Mouse (Mus musculus) neural tube, embryonic 12.5 days (tissue): ENCODE measurements at regions not wholly inside any gene's neighbourhood (a gene's known extent, or its start where the extent isn't known, plus 50 kb on each side); places are given as distances from the start of the nearest gene placed in this dataset.
"Not testable (repeated sequence)": the region's sequence is repeated elsewhere in the genome, so short reads cannot be mapped to it uniquely, and the experiment has no call there.

Experiments used
- ATAC-seq: fragments of 200-750 bp; cut with Nextera tagmentation; 2 replicates; pipeline ENCODE4 v1.8.0; 2017; ENCODE audit warnings: low read depth, mild to moderate bottlenecking, moderate TSS enrichment, moderate library complexity; ENCODE audit not compliant: low FRiP score
- H3K27ac ChIP-seq: fragments of 300-500 bp; sonication (generic); 2 replicates; pipeline ENCODE4 v1.5.1; 2016
- H3K27me3 ChIP-seq: fragments of 300-500 bp; sonication (generic); replicated peaks from 2 replicates; pipeline ENCODE4 v1.6.1; 2016; ENCODE audit warnings: mild to moderate bottlenecking
- H3K36me3 ChIP-seq: fragments of 300-500 bp; sonication (generic); 2 replicates; pipeline ENCODE4 v1.6.1; 2016; ENCODE audit warnings: mild to moderate bottlenecking
- H3K4me1 ChIP-seq: fragments of 300-500 bp; sonication (generic); 2 replicates; pipeline ENCODE4 v1.6.1; 2016
- H3K4me2 ChIP-seq: fragments of 300-500 bp; sonication (generic); replicated peaks from 2 replicates; pipeline ENCODE4 v1.6.1; 2016; ENCODE audit warnings: mild to moderate bottlenecking
- H3K4me3 ChIP-seq: fragments of 300-500 bp; sonication (generic); 2 replicates; pipeline ENCODE4 v1.5.1; 2016
- H3K9ac ChIP-seq: fragments of 300-500 bp; sonication (generic); 2 replicates; pipeline ENCODE4 v1.6.1; 2016; ENCODE audit warnings: mild to moderate bottlenecking
- H3K9me3 ChIP-seq: fragments of 300-500 bp; sonication (generic); 2 replicates; pipeline ENCODE4 v1.6.1; 2016; ENCODE audit warnings: mild to moderate bottlenecking
- WGBS: fragments of 180-500 bp; shearing (Covaris S2); methylation state at CpG from one replicate; pipeline ENCODE4 v1.1.7; 2016; 5-methylcytosine and 5-hydroxymethylcytosine counted together

DNA sequence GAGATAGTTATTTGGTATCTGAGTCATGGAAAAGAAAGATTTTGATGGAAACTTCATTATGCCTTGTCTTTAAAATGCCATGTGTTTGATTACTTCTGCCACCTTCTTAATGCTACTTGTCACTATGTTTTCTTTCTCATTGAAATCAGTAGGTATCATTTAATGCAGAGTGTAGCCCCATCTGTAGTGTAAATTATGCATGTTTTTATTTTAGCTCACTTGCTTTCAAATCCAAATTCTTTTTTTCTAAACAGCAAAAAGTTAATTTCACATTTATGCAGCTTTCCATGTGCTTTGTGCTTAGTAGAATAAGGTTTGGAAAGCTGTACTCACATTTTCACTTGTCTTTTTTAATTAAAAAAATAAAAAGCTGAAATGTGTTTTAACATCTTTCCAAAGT is 748.0 kb upstream of the Epha7 start:
- Histone ChIP-seq H3K9ac (no peak overlapping the region), H3K9me3 (no peaks in the 10 kb centered on the region), H3K4me1 (no peaks in the 10 kb centered on the region), H3K4me3 (no peak overlapping the region), H3K4me2 (no peak overlapping the region), H3K27ac (no peak overlapping the region), H3K36me3 (no peaks in the 10 kb centered on the region), H3K27me3 (no peaks in the 10 kb centered on the region)
- ATAC-seq, result no peak

DNA sequence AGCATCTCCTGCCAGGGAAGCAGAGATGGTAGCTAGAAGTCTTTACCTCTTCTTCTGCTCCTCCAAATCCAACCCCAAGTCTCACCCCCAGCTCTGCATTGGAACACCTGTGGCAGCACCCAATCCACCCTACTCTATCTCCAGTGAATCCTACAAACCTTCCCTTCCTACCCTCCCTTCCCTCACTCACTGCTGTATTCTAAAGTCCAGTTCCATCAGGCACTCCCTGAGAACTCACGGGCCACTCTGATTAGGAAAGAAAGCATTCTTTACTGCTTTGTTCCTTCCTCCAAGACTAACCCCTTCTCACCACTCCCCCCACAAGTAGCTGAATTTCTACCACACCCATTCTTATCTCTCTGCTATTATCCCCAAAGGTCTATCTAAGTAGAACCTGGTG is 747.1 kb upstream of the Epha7 start:
- H3K9me3 ChIP-seq, result no peaks in the 10 kb centered on the region
- H3K4me3 ChIP-seq, result no peak overlapping the region
- no peaks in the 10 kb centered on the region for H3K36me3 ChIP-seq
- no peaks in the 10 kb centered on the region for H3K27me3 ChIP-seq
- H3K4me1 ChIP-seq, result no peaks in the 10 kb centered on the region
- no peak overlapping the region for H3K9ac ChIP-seq
- H3K4me2 ChIP-seq, result no peak overlapping the region
- 73% methylated on average over 1 of the region's 1 CpGs for WGBS
- no peak overlapping the region for H3K27ac ChIP-seq
- ATAC-seq, result no peak

DNA sequence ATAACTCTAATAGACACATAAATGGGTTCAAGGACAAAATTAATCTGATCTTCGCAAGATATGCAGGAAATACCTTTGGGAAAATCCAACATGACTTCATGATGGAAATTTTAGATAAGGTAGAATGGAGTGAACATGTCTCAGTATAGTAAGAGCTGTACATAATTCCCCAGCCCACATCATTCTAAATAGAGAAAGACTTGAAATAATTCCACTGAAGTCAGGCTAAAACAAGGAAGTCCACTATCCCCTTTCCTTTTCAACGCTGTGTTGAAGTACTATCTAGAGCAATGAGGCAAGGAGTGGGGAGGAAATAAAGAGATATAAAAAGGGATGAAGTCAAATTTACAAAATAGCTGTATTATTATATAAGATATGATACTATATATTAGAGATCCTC is 733.9 kb upstream of the Epha7 start:
- Histone ChIP-seq H3K27ac (no peak overlapping the region), H3K27me3 (no peaks in the 10 kb centered on the region), H3K36me3 (no peaks in the 10 kb centered on the region), H3K4me3 (no peak overlapping the region), H3K4me2 (no peak overlapping the region), H3K9me3 (no peaks in the 10 kb centered on the region), H3K4me1 (no peaks in the 10 kb centered on the region), H3K9ac (no peak overlapping the region)
- no peak for ATAC-seq
- WGBS, result 86% methylated on average over 2 of the region's 2 CpGs

DNA sequence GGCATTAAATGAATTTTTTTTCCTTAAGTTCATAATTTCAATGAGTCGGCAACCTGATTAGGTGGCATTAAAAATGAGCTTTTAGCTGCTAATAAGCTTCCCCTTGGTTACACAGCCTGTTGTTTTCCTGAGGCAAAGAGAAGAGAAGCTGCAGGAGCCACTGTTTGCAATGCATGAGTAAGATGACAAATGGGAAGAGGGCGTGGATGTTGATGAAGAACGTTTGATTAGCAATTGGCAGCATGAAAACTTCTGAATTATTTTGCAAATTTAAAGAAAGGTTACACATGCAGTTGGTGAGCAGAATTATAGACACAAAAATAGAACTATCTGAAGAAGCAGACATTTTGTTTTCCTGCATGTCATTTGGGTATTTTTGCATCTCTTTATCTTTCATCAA is 720.1 kb upstream of the Epha7 start:
- Histone ChIP-seq H3K4me1 (no peaks in the 10 kb centered on the region), H3K4me2 (no peak overlapping the region), H3K9me3 (no peaks in the 10 kb centered on the region), H3K9ac (no peak overlapping the region), H3K36me3 (no peaks in the 10 kb centered on the region), H3K27me3 (no peaks in the 10 kb centered on the region), H3K27ac (no peak overlapping the region), H3K4me3 (no peak overlapping the region)
- WGBS, result 61% methylated on average over 3 of the region's 3 CpGs
- ATAC-seq, result no peak

DNA sequence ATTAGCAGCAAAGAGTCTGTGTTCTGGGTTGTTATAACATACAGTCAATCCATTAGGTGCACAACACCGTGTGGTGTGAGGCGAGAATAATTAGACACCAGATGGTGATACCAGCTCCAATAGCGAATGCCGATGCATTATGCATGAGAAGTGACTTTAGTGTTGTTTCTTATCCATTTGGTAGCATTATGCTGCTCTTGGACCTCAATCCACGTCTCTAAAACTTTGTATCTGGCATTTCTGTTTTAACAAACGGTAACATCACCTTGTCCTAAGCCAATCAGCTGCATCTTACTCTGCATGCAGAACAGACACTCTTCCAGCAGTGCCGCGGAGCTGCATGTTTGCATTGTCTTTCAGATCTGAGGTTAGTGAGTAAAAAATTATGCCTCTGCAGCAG is 669.8 kb upstream of the Epha7 start:
- Histone ChIP-seq H3K4me3 (no peak overlapping the region), H3K9me3 (no peaks in the 10 kb centered on the region), H3K27ac (no peak overlapping the region), H3K9ac (no peak overlapping the region), H3K36me3 (no peaks in the 10 kb centered on the region), H3K4me2 (peak overlapping the region; percentile 22; the same call in 1 of the 2 replicates), H3K4me1 (no peaks in the 10 kb centered on the region), H3K27me3 (no peaks in the 10 kb centered on the region)
- WGBS, result 41% methylated on average over 8 of the region's 8 CpGs
- ATAC-seq, result peak; percentile 91

DNA sequence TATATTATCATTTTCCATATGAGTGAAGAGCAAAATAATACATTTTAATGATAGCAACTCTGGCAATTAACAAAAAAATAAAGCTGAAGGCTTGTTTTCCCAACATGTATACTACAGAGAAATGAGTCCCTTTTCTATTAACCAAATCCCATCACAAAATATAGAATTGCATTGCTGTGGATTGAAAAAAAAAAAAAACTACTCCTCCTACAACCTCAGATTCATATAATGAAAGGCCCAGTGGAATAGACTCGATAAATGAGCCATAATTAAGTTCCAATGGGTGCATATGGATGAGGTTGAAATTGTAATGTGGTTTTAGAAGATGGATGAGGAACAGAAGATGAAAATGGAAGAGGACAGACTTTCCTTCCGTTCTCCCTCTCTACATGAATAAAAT is 657.8 kb upstream of the Epha7 start:
- Histone ChIP-seq H3K4me2 (no peak overlapping the region), H3K27ac (no peak overlapping the region), H3K9ac (no peak overlapping the region), H3K36me3 (no peaks in the 10 kb centered on the region), H3K27me3 (no peaks in the 10 kb centered on the region), H3K4me1 (no peaks in the 10 kb centered on the region), H3K4me3 (no peak overlapping the region), H3K9me3 (no peaks in the 10 kb centered on the region)
- 79% methylated on average over 2 of the region's 2 CpGs for WGBS
- ATAC-seq, result no peak

DNA sequence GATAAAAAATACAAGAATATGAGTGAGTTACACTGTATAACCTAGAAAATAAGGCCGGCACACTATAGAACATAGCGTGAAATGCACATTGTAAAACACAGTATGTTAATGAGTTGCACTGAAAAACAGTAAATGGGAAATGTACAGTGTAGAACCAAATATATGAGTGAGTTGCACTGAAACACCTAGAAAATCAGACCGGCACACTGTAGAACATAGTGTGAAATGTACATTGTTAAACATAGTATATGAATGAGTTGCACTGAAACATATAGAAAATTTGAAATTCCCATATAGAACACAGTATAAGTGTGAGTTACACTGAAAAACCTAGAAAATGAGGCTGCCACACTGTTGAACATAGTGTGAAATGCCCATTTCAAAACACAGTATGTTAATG is 636.2 kb upstream of the Epha7 start:
- no peaks in the 10 kb centered on the region for H3K36me3 ChIP-seq
- H3K27me3 ChIP-seq, result no peaks in the 10 kb centered on the region
- no peak overlapping the region for H3K9ac ChIP-seq
- no peaks in the 10 kb centered on the region for H3K9me3 ChIP-seq
- peak; percentile 100 for ATAC-seq
- H3K4me3 ChIP-seq, result no peak overlapping the region
- no peak overlapping the region for H3K27ac ChIP-seq
- no peaks in the 10 kb centered on the region for H3K4me1 ChIP-seq
- WGBS, result 68% methylated on average over 3 of the region's 3 CpGs
- no peak overlapping the region for H3K4me2 ChIP-seq

DNA sequence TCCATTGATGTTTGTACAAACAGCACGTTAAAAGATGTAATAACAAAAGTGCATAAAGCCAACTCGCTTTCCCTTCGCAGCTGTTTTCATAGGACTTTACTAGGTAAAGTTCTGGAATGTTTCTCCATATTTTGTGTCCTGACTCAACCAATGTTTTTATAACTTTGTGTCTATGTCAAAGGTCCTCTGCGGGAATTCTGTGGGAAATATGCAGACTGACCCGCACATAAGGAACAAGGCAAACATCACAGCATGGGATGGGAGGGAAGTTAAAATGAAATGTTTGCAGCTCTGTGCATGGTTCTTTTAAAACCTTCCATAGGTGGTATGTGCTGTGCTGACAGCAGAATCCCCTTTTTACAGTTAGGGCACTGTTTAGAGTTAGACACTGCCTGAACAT is 622.1 kb upstream of the Epha7 start:
- WGBS, result 73% methylated on average over 5 of the region's 5 CpGs
- no peak for ATAC-seq
- no peaks in the 10 kb centered on the region for H3K4me1 ChIP-seq

DNA sequence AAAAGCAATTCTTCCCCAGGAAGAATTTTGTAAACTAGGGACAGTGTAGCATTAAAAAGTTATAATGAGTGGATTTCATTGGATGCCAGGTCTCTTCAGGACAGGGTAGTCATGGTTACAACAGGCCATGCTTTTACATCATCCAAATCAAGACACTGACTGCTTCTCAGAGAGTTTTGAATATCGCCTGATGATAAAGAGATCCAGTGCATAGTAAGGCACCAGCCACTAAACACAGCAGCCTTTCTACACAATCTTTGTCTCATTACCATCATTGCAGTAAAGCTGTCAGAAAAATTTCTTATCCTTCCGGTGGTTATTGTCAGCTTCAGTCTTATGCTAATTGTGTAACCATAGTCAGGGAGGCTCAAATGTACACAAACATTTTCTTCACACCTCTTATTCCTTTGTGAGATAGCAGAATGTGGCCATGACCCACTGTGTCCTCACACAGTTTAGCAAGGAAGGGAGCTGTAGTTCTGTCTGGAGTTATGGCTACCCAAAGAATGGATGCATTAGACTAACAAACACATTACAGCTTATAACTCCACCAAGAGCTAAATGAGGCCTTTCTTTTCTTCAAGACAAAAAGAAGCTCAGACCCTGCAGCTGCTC is 585.2 kb upstream of the Epha7 start:
- H3K4me3 ChIP-seq, result no peak overlapping the region
- no peak overlapping the region for H3K27ac ChIP-seq
- no peak overlapping the region for H3K4me2 ChIP-seq
- no peaks in the 10 kb centered on the region for H3K27me3 ChIP-seq
- H3K4me1 ChIP-seq, result no peaks in the 10 kb centered on the region
- 25% methylated on average over 2 of the region's 2 CpGs for WGBS
- H3K9me3 ChIP-seq, result no peaks in the 10 kb centered on the region
- H3K36me3 ChIP-seq, result no peaks in the 10 kb centered on the region
- H3K9ac ChIP-seq, result no peak overlapping the region
- peak; percentile 61; the same call in 1 of the 2 replicates for ATAC-seq

More for the DNA sequence above, 622.1 kb upstream of the Epha7 start:
- Histone ChIP-seq H3K36me3 (no peaks in the 10 kb centered on the region), H3K4me3 (no peak overlapping the region), H3K9ac (no peak overlapping the region), H3K4me2 (no peak overlapping the region), H3K9me3 (no peaks in the 10 kb centered on the region), H3K27me3 (no peaks in the 10 kb centered on the region), H3K27ac (no peak overlapping the region)

DNA sequence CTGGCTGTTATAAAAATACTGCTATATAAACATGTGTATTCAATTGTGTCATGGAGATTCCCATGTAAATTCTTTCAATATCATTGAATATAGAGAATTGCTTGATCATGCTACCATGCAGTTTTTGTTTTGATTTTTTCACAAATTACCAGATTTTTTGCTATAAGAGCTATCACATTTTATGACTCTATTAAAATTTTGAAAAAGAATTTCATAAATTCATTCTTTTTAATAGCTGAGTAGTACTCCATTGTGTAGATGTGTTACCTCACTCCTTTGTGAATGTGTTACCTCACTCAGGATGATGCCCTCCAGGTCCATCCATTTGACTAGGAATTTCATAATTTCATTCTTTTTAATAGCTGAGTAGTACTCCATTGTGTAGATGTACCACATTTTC is 577.4 kb upstream of the Epha7 start:
- not testable (repeated sequence) for H3K27me3 ChIP-seq, H3K27ac ChIP-seq, H3K4me3 ChIP-seq, H3K36me3 ChIP-seq, H3K9ac ChIP-seq, ATAC-seq, H3K4me1 ChIP-seq, H3K9me3 ChIP-seq, H3K4me2 ChIP-seq

DNA sequence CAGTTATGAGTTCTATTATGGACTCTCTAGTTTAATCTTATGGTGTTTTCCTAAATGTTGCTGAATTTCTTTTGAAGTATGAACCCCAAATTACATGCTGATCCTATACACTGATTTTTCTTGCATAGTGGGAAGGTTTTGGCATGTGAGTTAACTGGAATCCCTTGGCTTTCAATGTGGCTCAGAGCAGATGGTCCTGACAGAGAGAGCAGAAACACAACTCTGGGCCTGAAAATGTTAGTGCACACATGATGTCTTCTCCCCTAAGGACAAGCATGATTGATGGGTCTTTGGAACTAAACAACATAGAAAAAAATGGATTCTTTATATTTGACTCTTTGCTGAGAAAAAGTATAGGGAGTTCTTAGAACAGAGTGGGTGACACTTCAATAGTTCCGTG is 570.7 kb upstream of the Epha7 start:
- ATAC-seq, result no peak
- H3K9me3 ChIP-seq, result no peaks in the 10 kb centered on the region
- no peak overlapping the region for H3K9ac ChIP-seq
- H3K4me1 ChIP-seq, result no peaks in the 10 kb centered on the region
- WGBS, result 90% methylated on average over 1 of the region's 1 CpGs
- H3K27ac ChIP-seq, result no peak overlapping the region
- H3K4me2 ChIP-seq, result no peak overlapping the region
- H3K36me3 ChIP-seq, result no peaks in the 10 kb centered on the region
- H3K4me3 ChIP-seq, result no peak overlapping the region
- no peaks in the 10 kb centered on the region for H3K27me3 ChIP-seq
